Mouse (Mus musculus): ENCODE results near the gene Hoxb2.

The Hoxb2 gene

DNA sequence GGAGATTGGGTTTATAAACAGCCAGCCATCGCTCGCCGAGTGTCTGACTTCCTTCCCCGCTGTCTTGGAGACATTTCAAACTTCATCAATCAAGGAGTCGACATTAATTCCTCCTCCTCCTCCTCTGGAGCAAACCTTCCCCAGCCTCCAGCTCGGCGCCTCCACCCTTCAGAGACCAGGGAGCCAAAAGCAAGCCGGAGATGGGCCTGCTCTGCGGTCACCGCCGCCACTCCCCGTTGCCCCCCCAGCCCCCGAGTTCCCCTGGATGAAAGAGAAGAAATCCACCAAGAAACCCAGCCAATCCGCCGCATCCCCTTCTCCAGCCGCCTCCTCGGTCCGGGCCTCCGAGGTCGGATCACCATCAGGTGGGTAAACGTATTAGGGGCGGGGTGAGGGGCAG lies 1.5 kb downstream of the Hoxb2 start:
- no peak for DNase-seq (ENCODE audit: low read depth)

GRCm38 (mm10) chr11:96352691-96353521 lies 2.6 kb downstream of the Hoxb2 start:
- no peak for DNase-seq (ENCODE audit: low read depth)

- no peak for DNase-seq (ENCODE audit: low read depth)
Observed at GRCm38 (mm10) chr11:96353522-96353841, 3.2 kb downstream of the Hoxb2 start.

GRCm38 (mm10) chr11:96353939-96354338 lies 3.6 kb downstream of the Hoxb2 start:
- DNase-seq (ENCODE audit: low read depth), result no peak

GRCm38 (mm10) chr11:96354376-96354775 lies 4.1 kb downstream of the Hoxb2 start:
- no peak for DNase-seq (ENCODE audit: low read depth)

- DNase-seq (ENCODE audit: low read depth), result no peak
Observed at GRCm38 (mm10) chr11:96354801-96355311, 4.5 kb downstream of the Hoxb2 start.

DNA sequence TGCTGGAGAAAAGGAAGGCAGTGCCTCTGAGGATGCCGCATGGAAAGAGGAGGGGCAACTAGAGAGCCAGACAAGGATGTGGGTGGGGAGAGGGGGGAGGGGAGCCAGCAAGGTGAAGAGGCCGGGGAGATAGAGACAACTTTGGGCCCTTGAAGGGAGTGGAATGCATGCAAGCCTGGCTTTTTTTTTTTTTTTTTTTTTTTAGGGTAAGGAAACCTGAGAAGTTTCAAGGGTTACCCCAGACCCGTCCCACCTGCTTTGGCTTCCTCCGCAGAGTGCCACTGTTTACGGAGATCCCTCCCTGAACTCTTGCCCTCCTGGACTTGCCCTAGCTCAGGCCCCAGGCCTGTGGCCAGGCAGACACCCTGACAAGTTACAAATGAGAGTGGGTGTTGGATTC lies 13.5 kb downstream of the Hoxb2 start:
- no peak for DNase-seq (ENCODE audit: low read depth)

DNA sequence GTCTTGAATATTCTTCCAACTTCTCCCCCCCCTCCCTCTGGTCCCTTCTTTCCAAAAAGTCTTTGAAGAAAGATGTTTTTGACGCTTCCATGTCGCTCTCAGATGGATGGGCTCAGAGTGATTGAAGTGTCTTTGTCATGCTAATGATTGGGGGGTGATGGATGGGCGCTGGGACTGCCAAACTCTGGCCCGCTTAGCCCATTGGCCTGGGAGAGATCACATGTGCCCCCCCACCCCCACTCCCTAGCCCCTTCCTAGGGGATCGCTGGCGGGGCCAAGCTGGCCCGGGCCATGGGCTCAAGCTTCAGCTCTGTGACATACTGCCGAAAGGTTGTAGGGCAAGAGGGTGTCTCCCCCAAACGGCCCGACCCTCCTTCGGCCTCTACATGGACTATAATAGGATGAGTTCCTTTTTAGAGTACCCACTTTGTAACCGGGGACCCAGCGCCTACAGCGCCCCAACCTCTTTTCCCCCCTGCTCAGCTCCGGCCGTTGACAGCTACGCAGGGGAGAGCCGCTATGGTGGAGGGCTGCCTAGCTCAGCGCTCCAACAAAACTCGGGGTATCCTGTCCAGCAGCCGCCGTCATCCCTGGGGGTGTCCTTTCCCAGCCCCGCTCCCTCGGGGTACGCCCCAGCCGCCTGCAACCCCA lies 15.2 kb downstream of the Hoxb2 start, which contains the start of gene Hoxb1:
Gene Hoxb1, plus strand, starts transcription at position 312 of the 651 bp plus-strand sequence.
- no peak for DNase-seq (ENCODE audit: low read depth)

GRCm38 (mm10) chr11:96366092-96367041 lies 16.0 kb downstream of the Hoxb2 start:
- no peak for DNase-seq (ENCODE audit: low read depth)

DNA sequence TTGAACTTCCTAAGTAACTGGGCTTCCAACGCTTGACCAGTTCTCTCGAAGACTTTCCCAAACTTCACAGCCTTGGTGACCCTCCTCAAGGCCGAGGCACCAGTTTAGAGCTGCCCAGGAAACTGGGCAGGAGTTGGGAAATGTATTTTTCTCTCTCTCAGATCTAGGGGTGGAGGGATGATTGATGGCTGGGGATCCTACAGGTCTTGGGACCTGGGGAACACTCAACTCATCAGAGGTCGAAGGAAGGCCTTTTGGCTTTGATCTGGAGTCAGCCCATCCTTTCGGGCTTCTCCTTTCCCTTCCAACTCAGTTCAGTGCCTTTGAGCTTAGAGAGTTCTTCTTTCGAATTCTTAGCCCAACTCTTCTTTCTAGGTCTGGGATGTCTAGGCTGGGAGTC lies 16.8 kb downstream of the Hoxb2 start:
- no peak for DNase-seq (ENCODE audit: low read depth)

DNA sequence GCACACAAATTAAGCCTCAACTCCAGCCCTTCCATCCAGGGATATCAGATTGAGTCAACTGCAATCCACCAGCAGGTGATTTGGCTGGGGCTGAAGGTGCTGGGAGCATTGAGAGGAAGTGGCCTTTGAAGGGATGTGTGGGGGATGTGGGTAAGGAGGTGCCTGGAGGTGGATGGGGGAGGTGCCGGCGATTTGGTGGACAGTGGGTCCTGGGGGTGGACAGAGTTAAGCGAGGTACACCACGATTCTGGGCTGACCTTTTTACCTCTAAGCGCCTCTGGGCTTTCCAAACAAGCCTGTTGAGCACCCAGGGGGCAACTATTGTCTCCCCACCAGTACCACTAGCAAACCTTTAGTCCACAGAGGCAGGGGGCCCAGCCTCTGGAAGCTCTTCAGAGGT lies 18.4 kb downstream of the Hoxb2 start:
- no peak for DNase-seq (ENCODE audit: low read depth)

- no peak for DNase-seq (ENCODE audit: low read depth)
Observed at GRCm38 (mm10) chr11:96369140-96369539, 18.8 kb downstream of the Hoxb2 start.

DNA sequence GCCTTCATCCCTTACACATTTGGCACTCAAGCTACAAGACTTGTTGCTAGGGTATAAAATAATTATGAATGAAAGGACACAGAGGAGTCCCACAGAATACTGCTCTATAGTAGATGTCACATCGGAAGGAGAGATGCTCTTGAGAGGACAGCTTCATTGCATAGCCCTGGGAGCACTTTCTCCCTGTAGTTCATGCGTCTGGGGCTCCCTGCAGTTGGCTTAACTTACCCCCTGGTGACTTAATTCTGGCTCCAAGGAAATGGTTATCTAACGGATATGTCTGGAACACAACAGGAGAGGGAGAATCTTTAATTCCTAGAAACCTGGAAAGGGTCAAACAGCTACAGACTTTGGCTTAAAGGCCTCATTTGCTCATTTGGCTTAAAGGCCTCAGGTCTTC lies 21.4 kb downstream of the Hoxb2 start:
- no peak for DNase-seq (ENCODE audit: low read depth)

DNA sequence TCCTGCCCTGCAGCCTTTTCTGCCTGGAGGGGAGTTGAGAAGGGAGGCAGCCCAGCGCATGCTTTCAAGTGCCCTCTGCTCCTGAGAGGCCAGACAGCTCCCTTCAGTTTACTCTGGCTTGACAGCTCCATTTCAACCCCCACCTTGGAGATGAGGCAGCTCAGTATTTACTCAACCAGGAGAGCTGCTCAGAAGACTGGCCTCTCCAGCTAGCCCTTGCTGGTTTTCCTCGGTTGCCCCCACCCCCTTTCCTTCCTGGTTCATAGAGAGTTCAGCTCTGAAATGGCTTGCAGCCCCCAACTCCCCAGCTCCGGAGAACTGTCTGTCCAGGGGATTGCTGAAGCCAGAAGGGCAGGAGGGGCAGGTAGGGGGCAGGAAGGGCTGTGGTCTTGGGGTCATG lies 22.2 kb downstream of the Hoxb2 start:
- no peak for DNase-seq (ENCODE audit: low read depth)

- DNase-seq (ENCODE audit: low read depth), result no peak
Observed at GRCm38 (mm10) chr11:96374810-96375209, 24.5 kb downstream of the Hoxb2 start.

GRCm38 (mm10) chr11:96383381-96383780 lies 33.1 kb downstream of the Hoxb2 start:
- DNase-seq (ENCODE audit: low read depth), result no peak

DNA sequence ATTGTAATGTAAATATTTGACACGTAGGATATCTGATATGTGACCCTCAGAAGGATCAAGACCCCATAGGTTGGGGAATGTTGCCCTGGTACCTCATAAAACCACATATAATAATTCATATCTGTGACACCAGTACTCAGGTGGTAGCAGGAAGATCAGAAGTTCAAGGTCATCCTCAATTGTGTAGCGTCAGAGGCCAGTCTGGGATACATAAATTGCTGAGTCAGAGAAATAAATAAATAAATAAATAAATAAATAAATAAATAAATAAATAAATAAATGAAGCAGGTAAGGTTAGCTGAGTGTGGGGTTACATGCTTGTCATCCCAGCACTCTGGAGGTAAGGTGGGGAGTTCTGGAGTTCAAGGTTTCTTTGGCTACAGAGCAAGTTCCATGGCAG lies 37.3 kb downstream of the Hoxb2 start:
- no peak for DNase-seq (ENCODE audit: low read depth)

DNA sequence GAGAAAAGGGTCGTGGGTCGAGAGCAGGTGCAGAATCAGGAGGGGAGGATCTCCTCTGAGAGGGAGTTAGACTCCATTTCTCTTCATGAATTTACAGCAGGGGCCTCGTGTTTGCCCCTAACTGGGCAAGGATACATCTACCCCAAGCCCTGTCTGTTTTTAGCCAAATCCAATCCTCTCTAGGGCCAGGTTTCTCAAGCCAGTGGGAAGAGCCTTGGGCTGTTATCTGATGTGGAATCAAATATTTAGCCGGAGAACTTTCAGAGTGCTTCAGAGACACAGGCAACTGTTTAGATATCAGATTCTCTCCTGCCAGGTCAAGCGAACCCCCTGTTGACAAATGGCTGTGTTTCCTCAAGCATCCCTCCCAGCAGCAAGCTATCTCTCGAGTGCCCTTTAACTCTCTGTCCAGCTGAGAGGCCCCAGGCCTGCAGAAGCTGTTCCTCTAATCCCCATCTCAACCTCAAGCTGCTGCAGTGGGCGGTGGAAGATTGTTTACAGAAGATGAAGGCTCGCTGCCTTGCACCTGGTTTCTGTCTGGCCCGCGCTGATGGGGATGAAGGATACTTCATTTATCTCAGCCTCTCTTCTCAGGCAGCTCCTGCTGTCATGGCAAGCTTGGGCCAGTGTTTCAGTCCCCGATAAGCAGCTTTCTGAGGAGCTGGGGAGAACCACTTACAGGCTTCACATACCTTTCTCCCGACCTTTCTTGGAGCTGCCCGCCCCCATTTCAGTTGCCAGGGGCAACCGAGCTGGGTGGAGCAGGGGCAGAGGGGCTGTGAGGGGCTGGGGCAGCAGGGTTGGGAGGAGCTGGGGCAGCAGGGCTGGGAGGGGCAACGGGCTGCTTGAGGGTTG lies 46.7 kb downstream of the Hoxb2 start:
- no peak for DNase-seq (ENCODE audit: low read depth)

GRCm38 (mm10) chr11:96397806-96398335 lies 47.5 kb downstream of the Hoxb2 start:
- no peak for DNase-seq (ENCODE audit: low read depth)

GRCm38 (mm10) chr11:96399923-96400322 lies 49.6 kb downstream of the Hoxb2 start:
- DNase-seq (ENCODE audit: low read depth), result peak; percentile 34
